Mouse (Mus musculus) bone marrow, adult 2 months (tissue): ENCODE results near the gene Capg.

Experiments used
- CTCF ChIP-seq: fragments of 200-500 bp; IDR thresholded peaks from 2 replicates; pipeline ENCODE4 v1.5.1; 2011; ENCODE audit warnings: low read length, control low read depth; ENCODE audit not compliant: control insufficient read depth, insufficient read depth
- POLR2A ChIP-seq: fragments of 200-500 bp; IDR thresholded peaks from 2 replicates; pipeline ENCODE4 v1.6.1; 2011; ENCODE audit warnings: low read depth, mild to moderate bottlenecking, control low read depth, low read length, borderline replicate concordance; ENCODE audit not compliant: control insufficient read depth

DNA sequence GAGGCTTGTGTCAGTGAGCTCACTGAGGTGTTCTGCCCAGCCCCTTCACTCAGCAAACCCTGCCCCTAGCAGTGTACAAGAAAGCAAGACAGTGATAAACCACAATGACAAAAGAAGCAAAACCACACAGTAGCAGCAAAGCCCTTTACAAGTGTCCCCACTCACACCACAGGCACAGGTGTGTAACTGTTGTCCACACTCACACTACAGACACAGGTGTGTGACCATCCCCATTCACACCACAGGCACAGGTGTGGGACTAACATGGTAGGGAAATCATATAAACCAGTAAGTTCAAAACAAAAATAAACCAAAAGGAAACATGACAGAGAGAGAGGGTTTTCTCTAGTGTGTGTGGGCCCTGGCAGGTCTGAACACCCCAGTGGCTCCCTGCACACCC is 44.1 kb downstream of the Capg start:
- TF ChIP-seq POLR2A: no peak
- TF ChIP-seq CTCF: no peak
